Mouse (Mus musculus) liver, embryonic 14.5 days (tissue): ENCODE measurements around the gene Fbxw7.

ENCODE experiments used
- CTCF ChIP-seq: IDR thresholded peaks from 2 replicates; pipeline ENCODE4 v1.5.1; 2016; ENCODE audit warnings: antibody characterized with exemption, low read depth, control low read depth
- EP300 ChIP-seq: IDR thresholded peaks from 2 replicates; pipeline ENCODE4 v1.6.1; 2016; ENCODE audit warnings: antibody characterized with exemption, low read depth

DNA sequence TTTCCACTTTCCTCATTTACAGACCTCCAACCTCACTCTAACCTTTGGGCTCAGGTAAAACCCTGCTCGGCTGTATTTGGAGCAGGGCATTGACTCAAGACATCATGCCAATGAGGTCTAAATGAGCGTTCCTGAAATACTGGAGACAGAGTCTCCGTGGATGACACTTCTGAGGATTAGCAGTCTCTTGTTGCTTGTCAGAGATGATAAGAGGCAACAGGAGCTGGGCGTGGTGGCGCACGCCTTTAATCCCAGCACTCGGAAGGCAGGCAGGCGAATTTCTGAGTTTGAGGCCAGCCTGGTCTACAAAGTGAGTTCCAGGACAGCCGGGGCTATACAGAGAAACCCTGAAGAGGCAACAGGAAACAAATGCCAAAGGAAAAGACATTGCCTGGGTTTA lies 11.0 kb upstream of the Fbxw7 start:
- TF ChIP-seq CTCF: no peak
- TF ChIP-seq EP300: no peak
